Comparison of ENCODE assay signal across 20 mouse cellular contexts in the genomic region with DNA sequence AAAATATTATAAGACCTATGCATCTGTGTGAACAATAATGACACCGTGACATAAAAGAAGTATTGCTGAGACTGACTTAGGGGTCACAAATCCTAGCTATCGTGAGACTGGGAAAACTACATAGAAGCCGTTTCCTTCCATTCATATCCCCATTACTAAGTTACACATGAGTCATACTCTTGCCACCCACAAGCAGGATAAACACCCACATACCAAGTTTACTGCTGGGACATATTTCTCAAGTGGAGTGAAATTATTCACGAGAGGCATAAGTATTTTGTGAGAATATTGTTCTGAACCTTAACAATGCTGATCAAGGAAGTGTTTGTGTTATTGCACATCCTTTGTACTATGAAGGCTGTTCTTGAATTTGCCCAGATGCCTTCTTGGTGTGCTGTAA.
A peak's percentile ranks its signal among the peaks of the same experiment; 100 is the strongest.
DNase-seq lines count a peak whose midpoint lies in the region; TF ChIP-seq lines count a peak whose summit lies in the region.
"Had no signal": no experiment of that assay in that cellular context is flagged by ENCODE, and none has a peak within 500 bp of the region (broad histone marks: within the 10 kb centered on the region; RNA-seq: fewer than 3 reads in every experiment).

No protein-coding gene starts in this region.

- no peak for TF ChIP-seq CTCF in left cerebral cortex, adult 2 months (IDR thresholded peaks at IDR 0.05)

- H3K27ac ChIP-seq in left cerebral cortex, adult 2 months, result no peak overlapping the region
- H3K27ac ChIP-seq: forebrain, embryonic 10.5 days; forebrain, embryonic 13.5 days; heart, embryonic 13.5 days; hindbrain, embryonic 14.5 days; hindbrain, postnatal 0 days had no signal

- DNase-seq in left cerebral cortex, postnatal 25 days (ENCODE audit: low spot score in 2 of 2), result peak; percentile 35 to 78
- DNase-seq in left cerebral cortex, adult 2 months (ENCODE audit: extremely low spot score in 1 of 2, low spot score in 2 of 2), result no peak
- DNase-seq in 3134 (ENCODE audit: extremely low read depth, insufficient read length, low spot score) (peak; percentile 13), NIH3T3 (ENCODE audit: low read depth) (peak; percentile 48)
- no peak for DNase-seq in cerebellum, adult 18-20 months
- DNase-seq in embryo, embryonic 10.5 days (ENCODE audit: low spot score), result no peak
- DNase-seq: adrenal gland, postnatal 10 days; adrenal gland, postnatal 36 days; cerebellum, adult 11 months; cerebellum, adult 8-10 months; cerebellum, postnatal 36 days; gastrocnemius, postnatal 25 days; heart, adult 18-20 months; heart, postnatal 14 days; heart, postnatal 4 days had no signal

- intact Hi-C loops in left cerebral cortex, postnatal 25 days (cut with DNase I), result no loop called here
- intact Hi-C loops in left cerebral cortex, adult 2 months (cut with DNase I), result loop anchor here (2.0 to 5.0 kb wide), 2 partner anchors 13 to 56 kb away; no protein-coding TSS in a partner anchor

- no peak overlapping the region for H3K4me3 ChIP-seq in left cerebral cortex, adult 2 months
- H3K4me3 ChIP-seq: forebrain, embryonic 10.5 days; forebrain, embryonic 13.5 days; heart, embryonic 13.5 days had no signal

Comparison
In these comparisons a context has a peak if more than half of its experiments do, and no peak if none do; other contexts are left out.
1. DNase-seq: peak in left cerebral cortex, postnatal 25 days (2 of 2), 3134 (single experiment) and NIH3T3 (single experiment); none in left cerebral cortex, adult 2 months (0 of 2), cerebellum, adult 18-20 months (0 of 2) and embryo, embryonic 10.5 days (single experiment).